Mouse (Mus musculus): Measurements from ENCODE around the gene Olfr1089.

Gene Olfr1089

DNA sequence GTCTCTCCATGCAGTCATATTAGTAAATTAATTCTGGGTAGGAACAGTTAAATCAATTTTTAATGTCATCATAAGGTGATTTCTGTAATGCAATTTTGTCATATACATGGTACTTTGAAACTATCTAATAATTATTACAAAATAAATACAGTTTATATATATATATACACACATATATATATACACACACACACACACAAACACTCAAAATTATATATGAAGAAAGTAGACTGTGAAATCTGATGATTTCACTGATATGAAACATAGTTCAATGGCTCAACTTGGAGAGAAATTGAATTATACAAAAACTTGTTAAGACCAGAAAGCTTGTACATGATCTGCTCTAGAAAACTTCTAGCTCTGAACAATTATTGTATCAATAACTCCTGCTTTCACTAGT, at the start of gene Olfr1089:
Olfr1089 (minus strand) TSS at position 101 of the 400 bp plus-strand sequence.
- DNase-seq = no peak

DNA sequence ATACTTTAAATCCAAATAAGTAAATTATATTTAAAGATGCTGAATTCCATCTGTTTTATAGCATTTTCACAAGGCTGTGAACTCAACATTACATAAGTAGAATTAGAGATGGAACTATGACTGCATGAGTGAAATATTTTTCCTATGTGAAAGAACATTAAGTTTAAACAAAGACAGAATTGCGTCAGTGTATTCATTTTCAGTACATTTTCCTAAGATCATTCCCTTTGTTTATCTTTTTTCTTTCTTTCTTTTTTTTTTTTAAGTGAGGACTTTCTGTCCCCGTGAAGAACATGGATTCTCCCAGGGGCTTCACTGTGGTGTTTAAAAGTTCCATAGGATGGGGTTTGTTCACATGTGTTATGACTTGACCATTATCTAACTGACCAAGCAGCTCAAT, 48.7 kb upstream of the Olfr1089 start, which contains the start of gene Olfr1093:
Olfr1093 (plus strand) TSS at position 301 of the 400 bp plus-strand sequence.
- no peak for DNase-seq

DNA sequence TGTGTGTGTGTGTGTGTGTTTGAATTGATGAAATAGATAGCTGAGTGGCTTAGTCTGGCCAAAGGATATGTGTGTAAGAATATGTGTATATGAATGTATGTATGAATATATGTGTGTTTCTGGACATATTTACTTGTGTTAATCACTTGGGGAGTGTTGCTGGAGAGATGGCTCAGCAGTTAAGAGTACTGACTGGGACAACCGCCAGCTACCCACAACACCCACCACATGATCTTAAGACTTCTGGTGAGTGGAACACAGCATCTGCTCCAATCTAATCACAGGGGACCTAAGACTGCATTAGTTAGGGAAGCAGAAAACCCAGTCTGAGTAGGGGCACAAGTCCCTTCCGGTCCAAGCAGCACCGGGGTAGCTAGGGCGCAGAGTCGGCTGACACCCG, 27.5 kb upstream of the Olfr1089 start:
- no peak for DNase-seq

GRCm38 (mm10) chr2:86758893-86759292, 25.4 kb upstream of the Olfr1089 start, which contains the start of gene Olfr1090:
Olfr1090 (minus strand) TSS chr2:86758993.
- DNase-seq = no peak

DNA sequence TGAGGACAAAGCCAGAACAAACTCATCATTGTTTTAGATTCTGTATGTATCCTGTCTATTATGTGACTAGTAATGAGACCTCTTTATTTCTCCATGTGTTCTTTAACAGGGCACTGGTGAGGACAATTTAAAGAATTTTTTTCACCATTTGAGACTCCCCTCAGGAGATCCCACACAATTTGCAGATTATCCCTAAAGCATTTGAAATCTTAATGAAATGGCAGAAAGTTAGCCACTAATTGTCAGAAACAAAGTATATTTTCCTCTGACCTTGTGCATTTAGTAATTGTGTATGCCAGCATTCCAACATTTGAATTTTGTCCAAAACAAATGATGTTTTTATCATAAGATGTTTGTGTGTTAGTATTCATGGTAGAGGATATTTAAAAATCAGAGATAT, 35.2 kb downstream of the Olfr1089 start, which contains the start of gene Olfr1087:
Olfr1087 (minus strand) TSS at position 101 of the 400 bp plus-strand sequence.
- DNase-seq = no peak

All from lung, postnatal 10 days (tissue).